In the genomic region with DNA sequence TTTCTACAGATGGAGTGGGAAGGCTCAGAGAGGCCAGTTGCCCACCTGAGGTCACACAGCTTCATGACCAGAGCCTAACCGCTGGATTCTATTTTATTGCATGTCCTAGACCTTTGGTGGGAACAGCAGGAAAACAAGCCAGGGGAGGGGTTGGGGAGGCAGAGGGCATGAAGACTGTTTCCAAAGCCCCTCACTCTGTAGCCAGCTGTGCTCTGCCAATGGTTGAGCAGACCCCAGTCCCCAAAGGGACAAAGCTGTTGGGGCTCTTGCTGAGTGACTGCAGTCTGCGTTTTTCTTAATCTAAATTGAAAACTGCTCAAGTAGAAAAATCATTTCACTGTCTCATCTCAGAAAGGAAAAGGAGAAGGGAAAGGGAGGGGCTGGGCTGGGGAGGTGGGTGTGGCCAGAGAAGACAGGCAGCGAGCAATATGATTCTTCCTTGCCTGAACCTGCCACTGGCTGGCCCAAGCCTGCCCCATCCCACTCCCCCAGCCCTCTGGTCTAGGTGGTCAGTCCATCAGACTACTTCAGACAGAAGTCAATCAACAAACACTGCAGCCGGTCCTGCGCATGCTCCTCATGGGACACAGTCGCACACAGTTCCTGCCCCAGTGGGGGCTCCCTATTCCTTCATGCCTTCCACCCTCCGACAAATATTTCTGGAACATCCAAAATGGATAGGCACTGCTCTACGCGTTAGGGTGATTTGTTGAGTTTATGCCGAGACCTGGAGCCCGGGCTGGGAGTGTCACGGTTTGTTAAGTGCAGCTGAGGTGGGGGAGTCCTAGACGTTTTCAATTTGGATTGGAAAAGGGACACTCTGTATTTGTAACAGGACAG, we compare ENCODE assay signal across 16 mouse cellular contexts. TPM values are rescaled to one million over a fixed set of nuclear protein-coding genes. Genes with fewer than 3 reads are reported as not detected.
DNase-seq lines count a peak whose midpoint lies in the region; ATAC-seq lines count a peak whose summit lies in the region.
"Had no signal": no experiment of that assay in that cellular context is flagged by ENCODE, and none has a peak within 500 bp of the region (broad histone marks: within the 10 kb centered on the region; RNA-seq: fewer than 3 reads in every experiment).

No protein-coding gene starts in this region.

- no peak overlapping the region for H3K9ac ChIP-seq in hindbrain, embryonic 14.5 days
- H3K9ac ChIP-seq in midbrain, embryonic 15.5 days, result no peak overlapping the region

- 45% methylated on average over 13 of the region's 13 CpGs for WGBS in hindbrain, embryonic 14.5 days
- WGBS in midbrain, embryonic 15.5 days, result 48% methylated on average over 13 of the region's 13 CpGs

- H3K36me3 ChIP-seq in hindbrain, embryonic 14.5 days (replicated peaks; ENCODE audit: control insufficient read depth, insufficient read depth), result no peaks in the 10 kb centered on the region
- H3K36me3 ChIP-seq in midbrain, embryonic 15.5 days (replicated peaks), result no peaks in the 10 kb centered on the region
- H3K36me3 ChIP-seq: heart, embryonic 10.5 days had no signal

- ATAC-seq in hindbrain, embryonic 14.5 days (ENCODE audit: low FRiP score), result peak; percentile 53; the same call in 1 of the 2 replicates
- ATAC-seq in midbrain, embryonic 15.5 days (replicated peaks), result peak; percentile 57
- no peak for ATAC-seq in monocyte, adult 5-6 weeks (replicated peaks; ENCODE audit: insufficient number of reproducible peaks, low FRiP score, low TSS enrichment, poor library complexity, severe bottlenecking)
- no peak for ATAC-seq in frontal cortex, adult (ENCODE audit: low TSS enrichment)
- ATAC-seq: lung, postnatal 0 days had no signal

- no peaks in the 10 kb centered on the region for H3K9me3 ChIP-seq in hindbrain, embryonic 14.5 days (ENCODE audit: control insufficient read depth, low read length)
- H3K9me3 ChIP-seq in midbrain, embryonic 15.5 days, result no peaks in the 10 kb centered on the region
- H3K9me3 ChIP-seq: heart, embryonic 10.5 days had no signal

- peak overlapping the region; percentile 66 for H3K27ac ChIP-seq in hindbrain, embryonic 14.5 days
- peak overlapping the region; percentile 18; the same call in 1 of the 2 replicates for H3K27ac ChIP-seq in midbrain, embryonic 15.5 days
- H3K27ac ChIP-seq: gastrocnemius, adult 2 months; stomach, postnatal 0 days had no signal

- H3K4me1 ChIP-seq in hindbrain, embryonic 14.5 days (replicated peaks; ENCODE audit: control insufficient read depth, insufficient read depth, low read length), result peaks cover 20% of the 10 kb centered on the region
- H3K4me1 ChIP-seq in midbrain, embryonic 15.5 days, result peaks cover 22% of the 10 kb centered on the region

- H3K4me2 ChIP-seq in hindbrain, embryonic 14.5 days (replicated peaks), result no peak overlapping the region
- no peak overlapping the region for H3K4me2 ChIP-seq in midbrain, embryonic 15.5 days
- H3K4me2 ChIP-seq: liver, embryonic 11.5 days had no signal

- peak; percentile 56 for DNase-seq in MN1 (ENCODE audit: low spot score)
- DNase-seq in embryo, embryonic 10 days (ENCODE audit: low spot score), result peak; percentile 45
- no peak for DNase-seq in hindbrain, embryonic 14.5 days (ENCODE audit: low spot score)
- DNase-seq in cerebellum, adult 9-11 months, result no peak
- DNase-seq: adrenal gland, adult 2 months; cerebellum, postnatal 25 days; gastrocnemius, adult 2 months; heart, postnatal 36 days had no signal

- no peaks in the 10 kb centered on the region for H3K27me3 ChIP-seq in hindbrain, embryonic 14.5 days (ENCODE audit: control insufficient read depth, insufficient read depth, low read length)
- no peaks in the 10 kb centered on the region for H3K27me3 ChIP-seq in midbrain, embryonic 15.5 days (replicated peaks)

- no peak overlapping the region for H3K4me3 ChIP-seq in hindbrain, embryonic 14.5 days (replicated peaks; ENCODE audit: low read length)
- H3K4me3 ChIP-seq in midbrain, embryonic 15.5 days, result no peak overlapping the region
- H3K4me3 ChIP-seq: erythroblast, embryonic 14.5 days; gastrocnemius, adult 2 months had no signal

RNA-seq across cellular contexts. Expression of a gene that starts 45.7 kb away (rescaled TPM):
- 53.3 and 59.5 TPM in 2 replicates for polyA plus RNA-seq in hindbrain, embryonic 14.5 days (2014; fragmentation: Nextera tagmentation; extraction: Ambion mirVana)
- 68.0 and 68.2 TPM in 2 replicates for polyA plus RNA-seq in midbrain, embryonic 15.5 days (2015; fragmentation: Nextera tagmentation; extraction: Ambion mirVana)
- 42.9 to 46.7 TPM (median 46.5 TPM) in 3 replicates for total RNA-seq in monocyte, adult 5-6 weeks (2017)

Comparison
In these comparisons a context has a peak if more than half of its experiments do, and no peak if none do; other contexts are left out.
1. DNase-seq: peak in MN1 (single experiment) and embryo, embryonic 10 days (single experiment); none in hindbrain, embryonic 14.5 days (single experiment) and cerebellum, adult 9-11 months (single experiment).
2. ATAC-seq: peak in hindbrain, embryonic 14.5 days (single experiment) and midbrain, embryonic 15.5 days (single experiment); none in monocyte, adult 5-6 weeks (single experiment) and frontal cortex, adult (single experiment).